Mouse (Mus musculus) embryo, embryonic 9.5 days (tissue): ENCODE results near the gene Mustn1.
A peak's percentile ranks its signal among the peaks of the same experiment; 100 is the strongest.

Experiments
- DNase-seq: peaks from one replicate; pipeline ENCODE4 v3.0.0-alpha.2; 2017; ENCODE audit errors: extremely low spot score

Mustn1 gene

GRCm38 (mm10) chr14:30878958-30879571 lies at the start of gene Mustn1:
TSS of gene Mustn1 (plus strand) at chr14:30879200.
- no peak for DNase-seq

GRCm38 (mm10) chr14:30837416-30837996 lies 41.5 kb upstream of the Mustn1 start:
- no peak for DNase-seq

- no peak for DNase-seq
These were observed 35.3 kb upstream of the Mustn1 start for GRCm38 (mm10) chr14:30843701-30844100.

- DNase-seq: no peak
These were observed 28.5 kb upstream of the Mustn1 start for GRCm38 (mm10) chr14:30850504-30850903.

GRCm38 (mm10) chr14:30852325-30852724 lies 26.7 kb upstream of the Mustn1 start:
- DNase-seq: no peak

GRCm38 (mm10) chr14:30855316-30855715 lies 23.7 kb upstream of the Mustn1 start:
- DNase-seq: no peak

GRCm38 (mm10) chr14:30856885-30857507 lies 22.0 kb upstream of the Mustn1 start:
- no peak for DNase-seq

- DNase-seq: no peak
These were observed 21.0 kb upstream of the Mustn1 start for GRCm38 (mm10) chr14:30857990-30858389.

GRCm38 (mm10) chr14:30861421-30862125 lies 17.4 kb upstream of the Mustn1 start:
- DNase-seq: no peak

- no peak for DNase-seq
These were observed 16.6 kb upstream of the Mustn1 start for GRCm38 (mm10) chr14:30862368-30862767.

GRCm38 (mm10) chr14:30865311-30865710 lies 13.7 kb upstream of the Mustn1 start:
- no peak for DNase-seq

- DNase-seq: peak; percentile 60
These were observed 12.0 kb upstream of the Mustn1 start for GRCm38 (mm10) chr14:30867042-30867441.

GRCm38 (mm10) chr14:30868826-30869225 lies 10.2 kb upstream of the Mustn1 start:
- DNase-seq: no peak

GRCm38 (mm10) chr14:30869391-30869801 lies 9.6 kb upstream of the Mustn1 start:
- no peak for DNase-seq

- DNase-seq: no peak
These were observed 8.5 kb upstream of the Mustn1 start for GRCm38 (mm10) chr14:30870206-30871147.

- no peak for DNase-seq
These were observed 4.8 kb upstream of the Mustn1 start for GRCm38 (mm10) chr14:30874095-30874700.

GRCm38 (mm10) chr14:30875130-30875865 lies 3.7 kb upstream of the Mustn1 start:
- no peak for DNase-seq

- DNase-seq: no peak
These were observed 3.0 kb upstream of the Mustn1 start for GRCm38 (mm10) chr14:30875955-30876354.

GRCm38 (mm10) chr14:30876451-30876850 lies 2.5 kb upstream of the Mustn1 start:
- DNase-seq: no peak

GRCm38 (mm10) chr14:30877827-30878226 lies 1.2 kb upstream of the Mustn1 start:
- DNase-seq: no peak
